Mouse (Mus musculus) cerebellum, postnatal 4 days (tissue): ENCODE results near the gene Myo18a.
A peak's percentile ranks its signal among the peaks of the same experiment; 100 is the strongest.

Source experiments
- DNase-seq, 2 experiments: peaks; one replicate each; pipeline ENCODE4 v3.0.0; 2022; ENCODE audit warnings: low spot score in 2 of 2, mixed read lengths in 1 of 2

Myo18a gene

GRCm38 (mm10) chr11:77795216-77795615, 32.2 kb downstream of the Myo18a start:
- no peak for DNase-seq

GRCm38 (mm10) chr11:77800491-77800868, 37.4 kb downstream of the Myo18a start:
- no peak for DNase-seq

- no peak for DNase-seq
Observed at GRCm38 (mm10) chr11:77800869-77801701, 38.0 kb downstream of the Myo18a start.

- DNase-seq, result no peak
Observed at GRCm38 (mm10) chr11:77802341-77802865, 39.4 kb downstream of the Myo18a start.

- DNase-seq, result no peak
Observed at GRCm38 (mm10) chr11:77806218-77806617, 43.2 kb downstream of the Myo18a start.

GRCm38 (mm10) chr11:77806855-77807254, 43.8 kb downstream of the Myo18a start:
- DNase-seq, result no peak

- DNase-seq, result no peak
Observed at GRCm38 (mm10) chr11:77808051-77808465, 45.0 kb downstream of the Myo18a start.

GRCm38 (mm10) chr11:77809215-77809614, 46.2 kb downstream of the Myo18a start:
- DNase-seq, result no peak

GRCm38 (mm10) chr11:77810018-77810417, 47.0 kb downstream of the Myo18a start:
- DNase-seq, result no peak

- DNase-seq, result no peak
Observed at GRCm38 (mm10) chr11:77813969-77814368, 50.9 kb downstream of the Myo18a start.

GRCm38 (mm10) chr11:77816003-77816402, 53.0 kb downstream of the Myo18a start:
- DNase-seq, result peak in 1 of 2 experiments; percentile 68

GRCm38 (mm10) chr11:77821648-77822047, 58.6 kb downstream of the Myo18a start:
- DNase-seq, result no peak

GRCm38 (mm10) chr11:77822781-77823180, 59.7 kb downstream of the Myo18a start:
- DNase-seq, result peak; percentile 49 to 72

- peak in 1 of 2 experiments; percentile 75 for DNase-seq
Observed at GRCm38 (mm10) chr11:77825853-77826252, 62.8 kb downstream of the Myo18a start.

- no peak for DNase-seq
Observed at GRCm38 (mm10) chr11:77826311-77826710, 63.3 kb downstream of the Myo18a start.

- DNase-seq, result peak; percentile 66 to 86
Observed at GRCm38 (mm10) chr11:77827241-77827995, 64.4 kb downstream of the Myo18a start.

- DNase-seq, result no peak
Observed at GRCm38 (mm10) chr11:77828163-77828562, 65.1 kb downstream of the Myo18a start.

- DNase-seq, result no peak
Observed at GRCm38 (mm10) chr11:77829043-77829841, 66.2 kb downstream of the Myo18a start.

- DNase-seq, result no peak
Observed at GRCm38 (mm10) chr11:77830875-77831274, 67.8 kb downstream of the Myo18a start.

GRCm38 (mm10) chr11:77832541-77832940, 69.5 kb downstream of the Myo18a start:
- DNase-seq, result no peak

GRCm38 (mm10) chr11:77835109-77835508, 72.1 kb downstream of the Myo18a start:
- no peak for DNase-seq

GRCm38 (mm10) chr11:77836290-77836689, 73.2 kb downstream of the Myo18a start:
- no peak for DNase-seq
